Mouse (Mus musculus): Measurements from ENCODE around the gene Bok.

GRCm38 (mm10) chr1:93726974-93727373 is 41.5 kb downstream of the Bok start:
- peak; percentile 96 for TF ChIP-seq CTCF (IDR thresholded peaks at IDR 0.05; ENCODE audit: insufficient read depth, low read length)
- no peak for TF ChIP-seq POLR2A (IDR thresholded peaks at IDR 0.05; ENCODE audit: borderline replicate concordance, extremely low read depth, low read depth, low read length)

Measured in lung, adult 2 months (tissue).